Mouse (Mus musculus) ES-Bruce4 (cell line): Measurements from ENCODE around the gene Bsg. TPM values are rescaled to one million over a fixed set of nuclear protein-coding genes. Genes with fewer than 3 reads are reported as not detected.

ENCODE experiments used
- H3K27ac ChIP-seq: 2 replicates; pipeline ENCODE4 v1.5.1; 2012; ENCODE audit warnings: low read length, inconsistent platforms; ENCODE audit not compliant: insufficient read depth
- H3K27me3 ChIP-seq: 2 replicates; pipeline ENCODE4 v1.6.1; 2012; ENCODE audit warnings: mild to moderate bottlenecking, low read length, inconsistent platforms; ENCODE audit not compliant: control insufficient read depth, poor library complexity, insufficient read depth, severe bottlenecking
- H3K36me3 ChIP-seq: 2 replicates; pipeline ENCODE4 v1.6.1; 2012; ENCODE audit warnings: inconsistent platforms, mild to moderate bottlenecking, low read length, moderate library complexity; ENCODE audit not compliant: control insufficient read depth, poor library complexity, insufficient read depth, severe bottlenecking
- H3K4me1 ChIP-seq: one replicate; pipeline ENCODE4 v1.8.1; 2011; ENCODE audit warnings: low read length; ENCODE audit not compliant: control insufficient read depth, insufficient read depth
- H3K4me3 ChIP-seq: 2 replicates; pipeline ENCODE4 v1.5.1; 2011; ENCODE audit warnings: low read depth, mild to moderate bottlenecking, low read length
- H3K9ac ChIP-seq: 2 replicates; pipeline ENCODE4 v1.6.1; 2012; ENCODE audit warnings: low read depth, mild to moderate bottlenecking, inconsistent platforms; ENCODE audit not compliant: poor library complexity, severe bottlenecking
- H3K9me3 ChIP-seq: replicated peaks from 2 replicates; pipeline ENCODE4 v1.6.1; 2012; ENCODE audit warnings: mild to moderate bottlenecking, low read length, inconsistent platforms; ENCODE audit not compliant: control insufficient read depth, poor library complexity, insufficient read depth, severe bottlenecking
- CTCF ChIP-seq: IDR thresholded peaks from one replicate; pipeline ENCODE4 v1.8.1; 2011; ENCODE audit warnings: low read depth, low read length
- EP300 ChIP-seq: IDR thresholded peaks from 2 replicates; pipeline ENCODE4 v1.6.1; 2011; ENCODE audit warnings: low read depth, low read length; ENCODE audit not compliant: insufficient read depth
- POLR2A ChIP-seq: IDR thresholded peaks from one replicate; pipeline ENCODE4 v1.8.1; 2011; ENCODE audit warnings: low read length; ENCODE audit not compliant: insufficient read depth
- polyA plus RNA-seq: library from polyadenylated mRNA; stranded (reverse); fragments of >200 nt; gene quantifications from 2 replicates; pipeline ENCODE4 v1.2.4, GENCODE M21; 2011; ENCODE audit warnings: low read depth; ENCODE audit not compliant: missing spikeins, insufficient read depth, insufficient read length

The Bsg gene
- polyA plus RNA-seq, 1 experiment: 445 TPM

- Histone ChIP-seq H3K4me3 (no peak overlapping the region), H3K27ac (no peak overlapping the region), H3K27me3 (no peaks in the 10 kb centered on the region), H3K4me1 (no peaks in the 10 kb centered on the region), H3K36me3 (peaks cover 47% of the 10 kb centered on the region), H3K9ac (no peak overlapping the region), H3K9me3 (peaks cover 54% of the 10 kb centered on the region)
- TF ChIP-seq POLR2A (no peak), EP300 (no peak), CTCF (no peak)
These were observed 34.0 kb downstream of the Bsg start for GRCm38 (mm10) chr10:79738259-79738658.

GRCm38 (mm10) chr10:79739234-79739633 is 34.9 kb downstream of the Bsg start:
- H3K4me3 ChIP-seq: no peak overlapping the region
- peaks cover 54% of the 10 kb centered on the region for H3K9me3 ChIP-seq

GRCm38 (mm10) chr10:79740863-79741262 is 36.6 kb downstream of the Bsg start:
- Histone ChIP-seq H3K4me1 (no peaks in the 10 kb centered on the region), H3K27me3 (no peaks in the 10 kb centered on the region), H3K27ac (no peak overlapping the region), H3K36me3 (peaks cover 48% of the 10 kb centered on the region), H3K9me3 (peaks cover 54% of the 10 kb centered on the region), H3K9ac (no peak overlapping the region), H3K4me3 (no peak overlapping the region)
- TF ChIP-seq POLR2A (no peak), CTCF (no peak)

More at GRCm38 (mm10) chr10:79739234-79739633, 34.9 kb downstream of the Bsg start:
- no peaks in the 10 kb centered on the region for H3K27me3 ChIP-seq
- TF ChIP-seq POLR2A (no peak), EP300 (no peak), CTCF (no peak)
- H3K4me1 ChIP-seq: no peaks in the 10 kb centered on the region
- H3K36me3 ChIP-seq: peaks cover 48% of the 10 kb centered on the region
- H3K27ac ChIP-seq: no peak overlapping the region
- H3K9ac ChIP-seq: no peak overlapping the region

- Histone ChIP-seq H3K27me3 (no peaks in the 10 kb centered on the region), H3K4me3 (no peak overlapping the region), H3K27ac (no peak overlapping the region), H3K36me3 (peaks cover 44% of the 10 kb centered on the region), H3K4me1 (no peaks in the 10 kb centered on the region), H3K9ac (no peak overlapping the region), H3K9me3 (peaks cover 42% of the 10 kb centered on the region)
- TF ChIP-seq EP300 (no peak), POLR2A (no peak), CTCF (no peak)
These were observed 38.9 kb downstream of the Bsg start for GRCm38 (mm10) chr10:79743161-79743560.

DNA sequence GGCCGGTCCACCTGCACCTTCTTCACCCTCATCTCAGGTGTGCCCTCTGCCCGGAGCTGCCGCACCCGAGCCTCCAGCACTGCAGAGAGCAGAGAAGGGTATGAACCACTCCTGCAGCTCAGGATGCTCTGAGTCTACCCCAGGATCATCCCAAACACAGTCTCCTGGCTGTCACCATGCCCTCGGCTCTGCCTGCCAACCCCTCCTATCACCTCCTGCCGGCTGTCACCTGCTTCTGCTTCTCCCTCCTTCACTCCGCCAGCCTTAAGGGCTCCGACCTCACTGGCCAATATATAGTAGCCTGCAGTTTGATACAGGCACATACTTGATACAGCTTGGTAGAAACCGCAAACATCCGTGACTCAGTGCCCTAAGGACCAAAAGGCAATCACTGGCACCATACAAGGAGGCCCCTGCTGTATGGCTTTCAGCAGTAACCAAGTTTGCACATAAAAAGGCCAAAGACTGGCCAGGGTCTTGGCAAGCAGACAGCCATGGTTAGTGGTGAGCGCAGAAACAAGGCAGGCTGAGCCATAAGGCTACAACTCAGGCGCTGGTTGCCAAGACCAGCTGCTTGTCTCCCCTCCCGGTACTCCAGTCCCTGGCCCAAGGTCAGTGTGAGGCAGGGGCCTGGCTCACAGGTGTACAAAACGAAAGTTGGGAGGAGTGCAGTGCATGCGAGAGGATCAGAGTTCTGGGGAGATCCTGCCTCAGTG is 39.5 kb downstream of the Bsg start:
- no peak overlapping the region for H3K27ac ChIP-seq
- peaks cover 35% of the 10 kb centered on the region for H3K9me3 ChIP-seq
- no peaks in the 10 kb centered on the region for H3K4me1 ChIP-seq
- TF ChIP-seq CTCF (no peak), POLR2A (no peak), EP300 (no peak)
- no peak overlapping the region for H3K4me3 ChIP-seq
- H3K9ac ChIP-seq: no peak overlapping the region
- H3K36me3 ChIP-seq: peaks cover 38% of the 10 kb centered on the region
- no peaks in the 10 kb centered on the region for H3K27me3 ChIP-seq

- peaks cover 26% of the 10 kb centered on the region for H3K36me3 ChIP-seq
- H3K27me3 ChIP-seq: no peaks in the 10 kb centered on the region
- H3K4me1 ChIP-seq: no peaks in the 10 kb centered on the region
- TF ChIP-seq EP300: no peak
- no peak for TF ChIP-seq POLR2A
- no peak for TF ChIP-seq CTCF
- H3K9ac ChIP-seq: 0 out of 2 replicates have a peak overlapping the region, but pooled peaks have one; percentile 90
- H3K27ac ChIP-seq: no peak overlapping the region
- H3K9me3 ChIP-seq: peaks cover 19% of the 10 kb centered on the region
- no peak overlapping the region for H3K4me3 ChIP-seq
These were observed 41.1 kb downstream of the Bsg start for GRCm38 (mm10) chr10:79745411-79745810.
